Mouse (Mus musculus) embryonic facial prominence, embryonic 12.5 days (tissue): Measurements from ENCODE around the gene Aptx. TPM values are rescaled to one million over a fixed set of nuclear protein-coding genes. Genes with fewer than 3 reads are reported as not detected.

ENCODE experiments used
- ATAC-seq: fragments of 200-750 bp; cut with Nextera tagmentation; 2 replicates; pipeline ENCODE4 v1.8.0; 2017; ENCODE audit not compliant: insufficient number of reproducible peaks, insufficient read depth, low FRiP score, low TSS enrichment
- H3K27ac ChIP-seq: fragments of 300-500 bp; sonication (generic); 2 replicates; pipeline ENCODE4 v1.5.1; 2016; ENCODE audit warnings: mild to moderate bottlenecking
- H3K27me3 ChIP-seq: fragments of 300-500 bp; sonication (generic); 2 replicates; pipeline ENCODE4 v1.6.1; 2016; ENCODE audit warnings: mild to moderate bottlenecking, moderate library complexity
- H3K36me3 ChIP-seq: fragments of 300-500 bp; sonication (generic); 2 replicates; pipeline ENCODE4 v1.6.1; 2016; ENCODE audit warnings: mild to moderate bottlenecking
- H3K4me1 ChIP-seq: fragments of 300-500 bp; sonication (generic); 2 replicates; pipeline ENCODE4 v1.6.1; 2016
- H3K4me2 ChIP-seq: fragments of 300-500 bp; sonication (generic); replicated peaks from 2 replicates; pipeline ENCODE4 v1.6.1; 2016; ENCODE audit warnings: mild to moderate bottlenecking, moderate library complexity
- H3K4me3 ChIP-seq: fragments of 300-500 bp; sonication (generic); 2 replicates; pipeline ENCODE4 v1.5.1; 2016; ENCODE audit warnings: mild to moderate bottlenecking
- H3K9ac ChIP-seq: fragments of 300-500 bp; sonication (generic); 2 replicates; pipeline ENCODE4 v1.6.1; 2016; ENCODE audit warnings: mild to moderate bottlenecking, moderate library complexity
- H3K9me3 ChIP-seq: fragments of 300-500 bp; sonication (generic); 2 replicates; pipeline ENCODE4 v1.6.1; 2016; ENCODE audit warnings: mild to moderate bottlenecking, moderate library complexity
- WGBS: fragments of 180-500 bp; shearing (Covaris S2); methylation state at CpG from one replicate; pipeline ENCODE4 v1.1.7; 2016; 5-methylcytosine and 5-hydroxymethylcytosine counted together
- polyA plus RNA-seq: library from polyadenylated mRNA; unstranded; fragments of >200 nt; fragmentation: Nextera tagmentation; extraction: Ambion mirVana; gene quantifications from 2 replicates; pipeline ENCODE4 v1.2.1, GENCODE M21; 2016

Aptx gene
- polyA plus RNA-seq, result 38.7 and 40.1 TPM in 2 replicates

DNA sequence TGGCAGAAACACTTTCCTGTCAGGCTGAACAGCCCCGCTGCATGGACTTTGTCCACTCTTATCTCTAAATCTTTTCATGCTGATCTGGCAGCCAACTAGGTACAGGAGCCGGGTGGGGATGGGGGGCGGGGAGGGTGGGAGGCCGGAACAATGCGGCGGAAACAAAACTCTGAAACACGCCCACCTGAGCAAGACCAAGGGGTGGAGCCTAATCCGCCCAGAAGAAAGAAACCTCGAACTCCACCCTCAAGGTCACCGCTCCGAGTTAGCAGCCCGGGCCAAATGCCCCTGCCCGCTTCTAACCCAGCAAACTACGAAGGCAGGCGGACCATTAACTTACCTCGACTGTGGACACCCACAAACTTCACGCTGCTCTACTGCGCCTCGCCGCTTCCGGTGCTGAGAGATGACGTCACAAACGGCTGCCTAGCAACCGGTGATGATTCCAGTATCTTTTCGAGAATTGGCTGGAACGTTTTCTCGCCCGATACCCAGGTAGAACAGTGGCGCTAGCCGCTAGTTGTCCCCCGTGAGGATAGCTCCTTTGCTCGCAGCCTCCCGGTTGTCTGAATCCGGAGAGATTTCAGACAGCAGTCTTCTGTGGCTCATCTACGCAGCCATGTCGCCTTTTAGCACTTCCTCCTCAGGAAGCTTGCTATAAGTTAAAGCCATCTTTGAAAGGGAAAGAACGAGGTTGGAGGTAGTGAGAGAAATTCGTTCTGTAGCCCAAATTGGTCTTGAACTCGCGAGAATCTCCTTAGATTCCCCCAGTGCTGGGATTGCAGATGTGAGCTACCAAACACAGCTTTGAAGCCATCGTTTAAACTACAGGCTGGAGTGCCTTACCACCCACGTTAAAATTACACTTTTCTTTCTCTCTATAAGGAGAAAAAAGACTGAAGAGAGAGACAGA lies at the start of gene Aptx:
Aptx (minus strand) TSS at position 398 of the 913 bp plus-strand sequence.
- no peaks in the 10 kb centered on the region for H3K27me3 ChIP-seq
- ATAC-seq, result peak; percentile 87
- peak within 1 kb of the TSS; percentile 75 for H3K4me2 ChIP-seq
- no peaks in the 10 kb centered on the region for H3K36me3 ChIP-seq
- H3K9me3 ChIP-seq, result no peaks in the 10 kb centered on the region
- under 1% methylated on average over 42 of the region's 42 CpGs for WGBS
- peak within 1 kb of the TSS; percentile 60 for H3K9ac ChIP-seq
- peaks cover 12% of the 10 kb centered on the region for H3K4me1 ChIP-seq
- peak within 1 kb of the TSS; percentile 60 for H3K4me3 ChIP-seq
- H3K27ac ChIP-seq, result peak within 1 kb of the TSS; percentile 95

DNA sequence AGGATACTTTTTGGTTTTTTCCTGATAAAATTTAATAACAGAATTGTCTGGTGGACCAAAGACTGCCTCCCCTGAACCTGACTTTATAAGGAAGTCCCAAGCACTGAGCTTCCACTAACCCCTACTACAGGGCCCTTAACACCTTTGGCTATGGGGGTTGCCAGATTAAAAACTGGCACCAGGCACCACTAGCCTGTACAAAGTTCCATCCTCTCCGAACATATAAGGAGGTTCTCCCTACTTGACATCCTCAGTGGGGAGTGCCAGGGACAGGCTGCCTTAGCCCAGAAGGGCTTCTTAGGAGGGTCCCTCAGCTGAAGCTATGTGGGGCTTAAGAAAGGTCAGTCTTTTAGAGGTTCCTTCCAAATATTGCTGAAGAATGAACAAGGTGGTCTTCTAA lies 32.4 kb upstream of the Aptx start:
- Histone ChIP-seq H3K9ac (no peak overlapping the region), H3K4me2 (no peak overlapping the region), H3K4me3 (no peak overlapping the region), H3K36me3 (peaks cover 78% of the 10 kb centered on the region), H3K27me3 (no peaks in the 10 kb centered on the region), H3K9me3 (no peaks in the 10 kb centered on the region), H3K4me1 (no peaks in the 10 kb centered on the region), H3K27ac (no peak overlapping the region)
- ATAC-seq, result no peak
- 82% methylated on average over 1 of the region's 1 CpGs for WGBS

DNA sequence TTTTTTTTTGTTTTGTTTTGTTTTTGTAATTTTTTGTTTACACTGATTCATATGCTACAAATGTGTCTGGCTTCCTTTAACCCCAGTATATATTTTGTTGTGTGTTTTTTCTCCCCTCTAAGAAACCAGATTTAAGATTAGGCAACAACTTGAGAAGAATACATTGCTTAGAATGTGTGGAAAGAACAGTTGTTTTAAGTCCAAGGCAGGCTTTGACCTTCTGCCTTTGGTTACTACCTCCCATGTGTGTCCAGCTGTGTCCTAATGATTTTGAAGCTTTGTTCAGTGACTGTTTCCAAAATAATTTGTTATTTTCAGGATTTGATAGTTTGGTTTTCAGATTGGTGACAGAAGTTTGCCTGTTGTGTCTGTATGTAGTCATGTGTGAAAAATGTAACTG lies 28.3 kb upstream of the Aptx start:
- no peak overlapping the region for H3K9ac ChIP-seq

DNA sequence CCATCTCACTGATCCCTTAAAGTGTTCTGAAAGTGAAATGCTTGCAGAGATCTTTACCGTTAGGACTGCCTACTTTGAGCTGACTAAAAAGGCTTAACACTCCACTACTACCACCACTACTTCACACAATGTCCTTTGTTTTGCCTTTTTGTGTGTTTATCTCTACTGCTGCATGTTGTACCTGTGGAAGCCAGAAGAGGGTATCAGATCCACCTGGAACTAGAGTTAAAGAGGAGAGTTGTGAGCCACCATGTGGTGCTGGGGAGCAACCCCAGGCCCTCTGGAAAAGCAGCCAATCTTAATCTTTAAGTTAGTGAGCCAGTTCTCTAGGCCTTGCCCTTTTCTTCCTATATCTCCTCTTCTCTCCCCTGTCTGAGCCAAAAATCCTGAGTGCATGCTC lies 24.3 kb upstream of the Aptx start:
- no peak overlapping the region for H3K4me2 ChIP-seq
- no peak overlapping the region for H3K9ac ChIP-seq
- H3K36me3 ChIP-seq, result peaks cover 67% of the 10 kb centered on the region
- H3K27me3 ChIP-seq, result no peaks in the 10 kb centered on the region
- 97% methylated on average over 1 of the region's 1 CpGs for WGBS
- H3K4me1 ChIP-seq, result peaks cover 15% of the 10 kb centered on the region
- no peaks in the 10 kb centered on the region for H3K9me3 ChIP-seq
- H3K4me3 ChIP-seq, result no peak overlapping the region
- no peak for ATAC-seq
- H3K27ac ChIP-seq, result no peak overlapping the region

More for the DNA sequence above, 28.3 kb upstream of the Aptx start:
- Histone ChIP-seq H3K9me3 (no peaks in the 10 kb centered on the region), H3K4me1 (no peaks in the 10 kb centered on the region), H3K27me3 (no peaks in the 10 kb centered on the region), H3K4me3 (no peak overlapping the region), H3K4me2 (no peak overlapping the region), H3K36me3 (peaks cover 77% of the 10 kb centered on the region), H3K27ac (no peak overlapping the region)
- ATAC-seq, result no peak

DNA sequence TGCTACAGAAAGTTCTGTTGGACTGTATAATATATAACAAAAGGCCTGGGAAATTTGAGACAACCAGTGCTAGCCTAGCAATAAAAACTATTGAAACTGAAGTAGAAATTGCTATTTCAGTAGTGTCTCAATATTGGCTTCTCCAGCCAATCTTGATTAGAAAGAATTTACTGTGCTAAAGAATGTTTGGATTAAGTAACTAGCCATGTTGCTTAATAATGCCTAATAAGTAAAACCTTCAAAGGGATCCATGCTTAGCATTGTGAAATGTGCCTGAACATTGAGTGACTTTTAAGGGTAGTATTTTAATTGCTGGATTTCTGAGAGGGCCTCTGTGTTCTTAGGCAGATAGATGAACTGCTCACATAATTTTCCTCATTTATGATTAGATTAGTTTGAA lies 22.6 kb upstream of the Aptx start:
- Histone ChIP-seq H3K4me2 (no peak overlapping the region), H3K9me3 (no peaks in the 10 kb centered on the region), H3K4me3 (no peak overlapping the region), H3K27ac (no peak overlapping the region), H3K4me1 (peaks cover 22% of the 10 kb centered on the region), H3K27me3 (no peaks in the 10 kb centered on the region), H3K9ac (no peak overlapping the region), H3K36me3 (peaks cover 52% of the 10 kb centered on the region)
- no peak for ATAC-seq

DNA sequence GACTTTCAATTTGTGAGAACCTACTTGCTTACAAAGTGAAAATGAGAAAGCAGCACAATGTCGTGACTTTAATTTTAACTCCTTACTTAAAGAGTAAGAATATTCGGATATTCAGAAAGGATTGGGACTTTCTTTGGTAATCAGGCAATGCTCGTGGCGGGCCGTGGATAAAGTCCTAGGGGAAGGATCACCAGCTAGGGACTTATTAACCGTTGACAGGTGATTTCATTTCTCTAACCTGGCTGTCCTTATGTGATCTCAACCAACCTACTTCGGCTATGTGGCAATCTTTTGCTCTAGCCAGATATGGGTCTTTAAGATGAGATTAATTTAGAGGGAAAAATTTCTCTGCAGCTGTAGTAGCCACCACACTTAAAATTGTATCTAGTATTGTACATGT lies 22.1 kb upstream of the Aptx start:
- Histone ChIP-seq H3K4me1 (peaks cover 22% of the 10 kb centered on the region), H3K27me3 (no peaks in the 10 kb centered on the region), H3K27ac (no peak overlapping the region), H3K9ac (no peak overlapping the region), H3K4me3 (peak overlapping the region; percentile 93; the same call in 1 of the 2 replicates), H3K36me3 (peaks cover 48% of the 10 kb centered on the region), H3K9me3 (no peaks in the 10 kb centered on the region), H3K4me2 (peak overlapping the region; percentile 55)
- WGBS, result 86% methylated on average over 7 of the region's 7 CpGs
- ATAC-seq, result no peak

DNA sequence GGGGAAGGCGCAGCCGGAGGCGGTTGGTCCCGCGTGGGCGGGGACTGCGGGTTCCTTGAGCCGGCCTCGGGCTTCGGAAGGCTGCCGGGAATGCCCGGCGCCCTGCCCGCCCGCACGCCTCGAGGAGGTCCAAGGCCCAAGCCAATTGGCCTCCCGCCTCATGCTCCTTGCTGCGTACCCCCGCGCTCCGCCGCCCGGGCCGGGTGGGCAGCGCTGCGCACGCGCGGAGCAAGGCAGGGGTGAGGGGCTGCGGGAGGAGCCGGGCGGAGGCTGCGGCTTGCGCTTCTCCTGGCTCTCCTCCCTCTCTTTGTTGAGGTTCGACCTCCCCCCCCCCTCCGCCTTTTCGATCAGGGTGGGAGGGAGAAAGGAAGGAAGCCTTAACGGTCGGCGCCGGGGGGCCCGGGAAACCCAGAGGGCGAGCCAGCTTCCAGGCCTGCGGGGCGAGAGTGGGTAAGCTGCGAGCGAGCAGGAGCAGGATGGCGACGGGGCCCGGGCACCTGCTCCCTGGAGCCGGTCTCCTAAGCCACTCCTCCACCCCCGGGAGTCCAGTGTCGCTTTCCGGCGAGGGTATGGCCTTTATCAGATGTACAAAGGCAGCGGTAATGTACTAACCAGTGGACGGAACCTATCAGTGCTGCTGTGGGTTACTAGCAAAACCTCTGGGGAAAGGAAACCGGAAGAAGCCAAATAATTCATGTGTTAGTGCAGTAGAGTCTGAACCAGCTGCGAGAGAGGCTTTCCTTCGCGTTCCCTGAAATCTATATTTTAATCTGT lies 19.9 kb upstream of the Aptx start:
- ATAC-seq, result peak; percentile 93
- Histone ChIP-seq H3K27ac (peak overlapping the region; percentile 100), H3K4me1 (peaks cover 22% of the 10 kb centered on the region), H3K4me3 (peak overlapping the region; percentile 93), H3K27me3 (no peaks in the 10 kb centered on the region), H3K9me3 (no peaks in the 10 kb centered on the region), H3K9ac (peak overlapping the region; percentile 95), H3K36me3 (peaks cover 30% of the 10 kb centered on the region), H3K4me2 (peak overlapping the region; percentile 55)
- under 1% methylated on average over 56 of the region's 62 CpGs for WGBS

DNA sequence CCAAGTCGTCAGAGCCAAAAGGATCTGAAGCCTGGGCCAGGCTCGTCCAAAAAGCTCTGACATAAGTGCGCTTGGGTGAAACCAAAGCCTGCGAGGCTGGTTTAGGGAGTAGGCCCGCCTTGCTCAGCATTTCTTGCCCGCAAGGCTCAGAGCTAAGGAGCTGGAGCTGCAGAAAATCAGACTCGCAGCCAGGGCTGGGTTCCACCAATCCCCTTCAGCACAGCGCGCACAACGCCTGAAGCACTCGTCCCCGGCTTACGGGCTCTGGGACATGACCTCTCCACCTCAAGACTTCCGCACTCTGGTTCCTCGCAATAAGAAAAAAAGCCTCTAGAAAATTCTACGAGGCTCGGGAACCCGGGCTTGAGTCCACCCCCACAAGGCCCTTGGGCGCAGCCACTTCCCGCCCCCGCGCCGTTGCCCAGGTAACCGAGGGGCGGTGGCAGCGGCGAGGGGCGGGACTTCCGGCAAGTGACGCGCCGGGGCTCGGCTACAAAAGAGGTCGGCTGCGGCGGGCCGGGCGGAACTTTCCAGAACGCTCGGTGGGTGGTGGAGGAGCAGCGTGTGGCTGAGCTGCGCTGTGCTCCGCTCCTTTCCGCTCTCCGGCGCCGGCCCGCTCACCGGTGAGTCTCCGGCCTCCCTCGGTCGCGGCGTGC lies 19.1 kb upstream of the Aptx start, which contains the start of gene Dnaja1:
Dnaja1 (plus strand) TSS at position 140 of the 656 bp plus-strand sequence.
- Histone ChIP-seq H3K27ac (peak within 1 kb of the TSS; percentile 100), H3K27me3 (no peaks in the 10 kb centered on the region), H3K4me1 (peaks cover 22% of the 10 kb centered on the region), H3K4me3 (peak within 1 kb of the TSS; percentile 93), H3K4me2 (peak within 1 kb of the TSS; percentile 55), H3K9me3 (no peaks in the 10 kb centered on the region), H3K36me3 (peaks cover 25% of the 10 kb centered on the region), H3K9ac (peak within 1 kb of the TSS; percentile 95)
- ATAC-seq, result peak; percentile 93
- WGBS, result 1% methylated on average over 54 of the region's 54 CpGs

DNA sequence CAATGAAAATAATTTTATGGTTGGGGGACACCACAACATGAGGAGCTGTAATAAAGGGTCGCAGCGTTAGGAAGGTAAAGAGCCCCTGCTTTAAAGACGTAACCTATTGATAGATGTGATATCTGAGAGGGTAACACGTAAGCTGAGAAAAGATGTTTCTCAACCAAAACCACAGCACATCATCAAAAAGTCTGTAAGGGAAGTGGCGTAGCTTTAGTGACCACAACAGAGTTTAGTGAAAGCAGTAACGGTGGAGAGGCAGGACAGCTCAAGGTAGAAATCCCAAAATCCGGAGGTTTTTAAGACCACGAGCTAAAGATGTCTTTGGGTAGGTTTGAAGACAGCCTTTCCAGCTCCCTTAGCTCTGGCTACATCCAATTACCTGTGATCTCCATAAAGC lies 17.9 kb upstream of the Aptx start:
- H3K36me3 ChIP-seq, result peaks cover 16% of the 10 kb centered on the region
- no peak overlapping the region for H3K4me3 ChIP-seq
- WGBS, result 93% methylated on average over 8 of the region's 8 CpGs
- H3K27me3 ChIP-seq, result no peaks in the 10 kb centered on the region
- H3K4me1 ChIP-seq, result peaks cover 22% of the 10 kb centered on the region
- no peak overlapping the region for H3K4me2 ChIP-seq
- no peak overlapping the region for H3K9ac ChIP-seq
- no peaks in the 10 kb centered on the region for H3K9me3 ChIP-seq
- ATAC-seq, result no peak
- H3K27ac ChIP-seq, result peak overlapping the region; percentile 100

DNA sequence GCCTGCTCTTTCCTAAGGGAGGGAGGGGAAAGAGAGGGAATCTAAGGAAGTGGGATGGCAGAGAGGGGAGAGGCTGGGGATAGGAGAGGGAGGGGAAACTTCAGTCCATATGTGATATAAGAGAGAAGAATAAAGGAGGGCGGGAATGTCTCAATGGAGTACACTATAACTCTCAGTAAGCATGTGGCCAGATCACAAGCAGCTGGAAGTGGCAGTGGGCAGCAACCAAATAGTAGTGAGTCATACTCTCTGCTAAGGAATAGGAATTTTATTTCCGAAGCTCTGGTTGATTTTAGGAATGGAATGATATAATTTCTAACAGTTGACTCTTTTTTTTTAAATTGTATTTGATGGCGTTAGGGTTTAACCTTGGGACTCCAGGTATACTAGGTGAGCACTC lies 14.1 kb upstream of the Aptx start:
- H3K9ac ChIP-seq, result no peak overlapping the region
- H3K4me2 ChIP-seq, result no peak overlapping the region
- no peaks in the 10 kb centered on the region for H3K9me3 ChIP-seq
- no peak overlapping the region for H3K4me3 ChIP-seq
- H3K27ac ChIP-seq, result no peak overlapping the region
- H3K27me3 ChIP-seq, result no peaks in the 10 kb centered on the region
- H3K36me3 ChIP-seq, result no peaks in the 10 kb centered on the region
- ATAC-seq, result no peak
- 0 out of 2 replicates have a peak, but pooled peaks cover 6% of the 10 kb centered on the region for H3K4me1 ChIP-seq
- WGBS, result 81% methylated on average over 3 of the region's 3 CpGs

DNA sequence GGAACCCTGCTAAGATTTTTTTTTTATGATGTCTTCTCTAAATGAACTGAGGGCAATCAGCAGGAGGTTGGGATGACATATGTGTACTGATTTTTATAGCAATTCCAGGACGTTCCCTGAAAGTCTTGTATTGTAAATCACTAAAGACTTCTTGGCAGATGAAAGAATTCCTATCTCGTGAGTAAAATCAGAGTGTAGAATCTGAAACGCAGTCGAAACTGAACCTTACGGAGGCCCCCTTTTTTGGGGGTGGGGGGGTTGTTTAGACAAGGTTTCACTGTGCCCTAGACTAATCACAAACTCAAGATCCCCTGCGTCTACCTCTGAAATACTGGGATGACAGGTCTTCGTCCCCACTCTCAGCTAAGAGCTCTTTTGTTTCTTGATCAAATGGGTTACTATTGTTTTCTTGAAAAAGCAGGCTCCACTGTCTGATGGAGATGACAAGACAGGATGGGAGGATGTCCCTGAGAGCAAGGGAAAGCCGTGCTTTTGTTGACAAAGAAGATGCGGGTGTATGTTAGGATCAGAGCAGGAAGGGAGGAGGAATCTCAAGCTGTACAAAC lies 799 bp upstream of the Aptx start:
- H3K27me3 ChIP-seq, result no peaks in the 10 kb centered on the region
- H3K9me3 ChIP-seq, result no peaks in the 10 kb centered on the region
- H3K36me3 ChIP-seq, result no peaks in the 10 kb centered on the region
- no peak for ATAC-seq
- H3K4me3 ChIP-seq, result peak overlapping the region; percentile 60
- H3K27ac ChIP-seq, result peak overlapping the region; percentile 95
- WGBS, result 32% methylated on average over 9 of the region's 9 CpGs
- H3K9ac ChIP-seq, result peak overlapping the region; percentile 60; the same call in 1 of the 2 replicates
- peak overlapping the region; percentile 75 for H3K4me2 ChIP-seq
- H3K4me1 ChIP-seq, result peaks cover 12% of the 10 kb centered on the region
